Mouse (Mus musculus) ES-Bruce4 (cell line): ENCODE data around the gene Zkscan7. TPM values are rescaled to one million over a fixed set of nuclear protein-coding genes. Genes with fewer than 3 reads are reported as not detected.

Source experiments
- H3K27ac ChIP-seq: 2 replicates; pipeline ENCODE4 v1.5.1; 2012; ENCODE audit warnings: low read length, inconsistent platforms; ENCODE audit not compliant: insufficient read depth
- H3K27me3 ChIP-seq: 2 replicates; pipeline ENCODE4 v1.6.1; 2012; ENCODE audit warnings: mild to moderate bottlenecking, low read length, inconsistent platforms; ENCODE audit not compliant: control insufficient read depth, poor library complexity, insufficient read depth, severe bottlenecking
- H3K36me3 ChIP-seq: 2 replicates; pipeline ENCODE4 v1.6.1; 2012; ENCODE audit warnings: inconsistent platforms, mild to moderate bottlenecking, low read length, moderate library complexity; ENCODE audit not compliant: control insufficient read depth, poor library complexity, insufficient read depth, severe bottlenecking
- H3K4me1 ChIP-seq: one replicate; pipeline ENCODE4 v1.8.1; 2011; ENCODE audit warnings: low read length; ENCODE audit not compliant: control insufficient read depth, insufficient read depth
- H3K4me3 ChIP-seq: 2 replicates; pipeline ENCODE4 v1.5.1; 2011; ENCODE audit warnings: low read depth, mild to moderate bottlenecking, low read length
- H3K9ac ChIP-seq: 2 replicates; pipeline ENCODE4 v1.6.1; 2012; ENCODE audit warnings: low read depth, mild to moderate bottlenecking, inconsistent platforms; ENCODE audit not compliant: poor library complexity, severe bottlenecking
- H3K9me3 ChIP-seq: replicated peaks from 2 replicates; pipeline ENCODE4 v1.6.1; 2012; ENCODE audit warnings: mild to moderate bottlenecking, low read length, inconsistent platforms; ENCODE audit not compliant: control insufficient read depth, poor library complexity, insufficient read depth, severe bottlenecking
- CTCF ChIP-seq: IDR thresholded peaks from one replicate; pipeline ENCODE4 v1.8.1; 2011; ENCODE audit warnings: low read depth, low read length
- EP300 ChIP-seq: IDR thresholded peaks from 2 replicates; pipeline ENCODE4 v1.6.1; 2011; ENCODE audit warnings: low read depth, low read length; ENCODE audit not compliant: insufficient read depth
- POLR2A ChIP-seq: IDR thresholded peaks from one replicate; pipeline ENCODE4 v1.8.1; 2011; ENCODE audit warnings: low read length; ENCODE audit not compliant: insufficient read depth
- polyA plus RNA-seq: library from polyadenylated mRNA; stranded (reverse); fragments of >200 nt; gene quantifications from 2 replicates; pipeline ENCODE4 v1.2.4, GENCODE M21; 2011; ENCODE audit warnings: low read depth; ENCODE audit not compliant: missing spikeins, insufficient read depth, insufficient read length

Gene Zkscan7
- 3.1 and 3.6 TPM in 2 replicates for polyA plus RNA-seq

- Histone ChIP-seq H3K4me3 (no peak within 1 kb of the TSS), H3K36me3 (no peaks in the 10 kb centered on the region), H3K9ac (no peak within 1 kb of the TSS), H3K27ac (no peak within 1 kb of the TSS), H3K27me3 (no peaks in the 10 kb centered on the region; the same call in 1 of the 2 replicates), H3K9me3 (no peaks in the 10 kb centered on the region), H3K4me1 (no peaks in the 10 kb centered on the region)
- no peak for TF ChIP-seq EP300
- no peak for TF ChIP-seq CTCF
- no peak for TF ChIP-seq POLR2A
Measured at GRCm38 (mm10) chr9:122885385-122885784, at the start of gene Zkscan7. TSS of gene Zkscan7 (plus strand) at chr9:122885685.

- Histone ChIP-seq H3K4me3 (no peak overlapping the region), H3K9ac (no peak overlapping the region), H3K27me3 (no peaks in the 10 kb centered on the region), H3K36me3 (no peaks in the 10 kb centered on the region), H3K27ac (no peak overlapping the region), H3K9me3 (peaks cover 3% of the 10 kb centered on the region), H3K4me1 (peaks cover 2% of the 10 kb centered on the region)
- TF ChIP-seq CTCF, result no peak
- TF ChIP-seq EP300, result no peak
- TF ChIP-seq POLR2A, result no peak
Measured at GRCm38 (mm10) chr9:122836126-122836525, 49.4 kb upstream of the Zkscan7 start.

- no peak overlapping the region for H3K27ac ChIP-seq
- peaks cover 3% of the 10 kb centered on the region for H3K9me3 ChIP-seq
Measured at GRCm38 (mm10) chr9:122836790-122837189, 48.7 kb upstream of the Zkscan7 start.

GRCm38 (mm10) chr9:122837216-122837615 lies 48.3 kb upstream of the Zkscan7 start:
- H3K27ac ChIP-seq, result no peak overlapping the region
- H3K9me3 ChIP-seq, result peaks cover 3% of the 10 kb centered on the region
- H3K36me3 ChIP-seq, result no peaks in the 10 kb centered on the region
- no peak overlapping the region for H3K9ac ChIP-seq
- H3K4me3 ChIP-seq, result no peak overlapping the region
- H3K27me3 ChIP-seq, result no peaks in the 10 kb centered on the region
- peaks cover 2% of the 10 kb centered on the region for H3K4me1 ChIP-seq
- TF ChIP-seq POLR2A (no peak), EP300 (no peak), CTCF (no peak)

More at GRCm38 (mm10) chr9:122836790-122837189, 48.7 kb upstream of the Zkscan7 start:
- Histone ChIP-seq H3K36me3 (no peaks in the 10 kb centered on the region), H3K9ac (no peak overlapping the region), H3K27me3 (no peaks in the 10 kb centered on the region), H3K4me1 (peaks cover 2% of the 10 kb centered on the region), H3K4me3 (no peak overlapping the region)
- TF ChIP-seq EP300, result no peak
- TF ChIP-seq POLR2A, result no peak
- no peak for TF ChIP-seq CTCF

GRCm38 (mm10) chr9:122837680-122838079 lies 47.8 kb upstream of the Zkscan7 start:
- Histone ChIP-seq H3K4me1 (peaks cover 2% of the 10 kb centered on the region), H3K9ac (no peak overlapping the region), H3K36me3 (no peaks in the 10 kb centered on the region), H3K27me3 (no peaks in the 10 kb centered on the region), H3K27ac (no peak overlapping the region), H3K4me3 (no peak overlapping the region), H3K9me3 (peaks cover 3% of the 10 kb centered on the region)
- peak; percentile 88 for TF ChIP-seq CTCF
- 0 out of 2 replicates have a peak, but pooled peaks have one; percentile 25 for TF ChIP-seq EP300
- no peak for TF ChIP-seq POLR2A

- Histone ChIP-seq H3K27ac (no peak within 1 kb of the TSS), H3K9me3 (peaks cover 8% of the 10 kb centered on the region), H3K9ac (no peak within 1 kb of the TSS), H3K27me3 (no peaks in the 10 kb centered on the region), H3K4me3 (no peak within 1 kb of the TSS), H3K4me1 (peaks cover under 1% of the 10 kb centered on the region), H3K36me3 (no peaks in the 10 kb centered on the region)
- TF ChIP-seq POLR2A (no peak), CTCF (no peak), EP300 (no peak)
Measured at GRCm38 (mm10) chr9:122843760-122844159, 41.7 kb upstream of the Zkscan7 start, which contains the start of gene Gm35549. TSS of gene Gm35549 (minus strand) at chr9:122844035.
